In the genomic region with DNA sequence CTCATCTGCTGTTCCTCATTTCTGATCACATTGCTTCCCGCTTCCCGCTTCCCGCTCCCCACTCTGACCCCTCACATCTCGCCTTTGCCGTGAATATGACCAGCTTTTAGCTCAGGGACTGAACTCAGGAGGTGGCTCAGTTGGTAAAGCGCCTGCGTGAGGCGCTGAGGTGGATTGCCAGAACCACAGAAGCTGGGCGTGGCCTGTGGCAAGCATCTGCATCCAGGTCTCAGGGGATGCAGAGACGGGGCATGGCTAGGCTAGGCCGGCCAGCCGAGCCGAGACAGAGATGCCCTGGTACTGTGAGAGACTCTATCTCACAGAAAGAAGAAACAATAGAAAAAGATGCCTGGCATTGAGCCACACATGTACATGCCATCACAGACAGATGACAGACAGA, we compare ENCODE assay signal across 14 mouse cellular contexts.
"Had no signal": no experiment of that assay in that cellular context is flagged by ENCODE, and none has a peak within 500 bp of the region (broad histone marks: within the 10 kb centered on the region; RNA-seq: fewer than 3 reads in every experiment).

No protein-coding gene starts in this region.

- H3K36me3 ChIP-seq: liver, embryonic 15.5 days had no signal

- ATAC-seq: intestine, postnatal 0 days; lung, postnatal 0 days had no signal

- H3K9ac ChIP-seq: liver, embryonic 15.5 days had no signal

- H3K27ac ChIP-seq: liver, embryonic 15.5 days had no signal

- H3K4me2 ChIP-seq: liver, embryonic 11.5 days; liver, embryonic 15.5 days had no signal

- H3K4me3 ChIP-seq: liver, embryonic 15.5 days had no signal

- H3K9me3 ChIP-seq: liver, embryonic 15.5 days had no signal

- H3K27me3 ChIP-seq: liver, embryonic 15.5 days had no signal

- H3K4me1 ChIP-seq: liver, embryonic 15.5 days had no signal

- DNase-seq: kidney, adult 8-10 months; kidney, postnatal 36 days; left cerebral cortex, postnatal 4 days; lung, adult 2 months; lung, postnatal 36 days; retina, postnatal 1 day; right cerebral cortex, postnatal 4 days; spleen, adult 18-20 months; thymus, adult 18-20 months; thymus, postnatal 14 days had no signal
